Mouse (Mus musculus): ENCODE data around the gene Ap2a2.
"Not testable (repeated sequence)": the region's sequence is repeated elsewhere in the genome, so short reads cannot be mapped to it uniquely, and the experiment has no call there.

Ap2a2 gene

DNA sequence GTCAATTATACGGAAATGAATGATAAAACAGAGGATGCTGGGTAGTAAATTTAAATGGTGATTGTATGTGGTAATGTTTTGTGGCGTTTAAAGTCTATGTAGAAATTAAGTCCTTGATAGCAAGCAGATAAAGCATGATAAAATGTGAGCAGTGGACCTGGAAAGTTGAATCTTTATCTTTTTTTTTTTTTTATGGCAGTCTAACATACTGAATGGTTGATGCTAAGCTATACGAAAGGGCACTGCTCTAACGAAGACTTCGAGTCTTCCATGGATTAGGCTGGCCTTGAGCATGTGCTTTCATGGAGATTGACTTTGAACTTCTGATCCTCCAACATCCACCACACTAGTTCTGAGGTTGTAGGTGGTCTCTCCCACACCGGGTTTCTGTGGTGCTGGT, 31.1 kb downstream of the Ap2a2 start:
- no peak for DNase-seq (ENCODE audit: low read depth, low spot score)

DNA sequence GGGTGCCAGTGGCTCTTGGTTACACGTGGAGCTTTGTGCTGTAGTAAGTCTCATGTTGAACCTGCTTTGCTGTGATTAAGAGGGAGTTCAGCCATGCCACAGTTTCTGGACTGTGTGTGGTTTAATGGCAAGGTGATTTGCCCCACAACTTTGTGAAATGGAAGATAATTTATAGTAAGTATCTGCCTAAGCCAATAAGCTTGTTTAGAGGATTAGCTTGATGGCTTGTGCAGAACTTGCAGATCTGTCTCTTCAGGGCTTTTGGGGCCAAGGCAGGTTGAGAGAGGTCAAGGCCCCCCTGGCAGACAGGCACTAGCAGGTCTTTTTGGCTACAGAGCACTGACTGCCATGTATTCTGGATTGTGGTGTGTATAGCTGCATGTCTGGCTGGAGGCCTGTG, 35.0 kb downstream of the Ap2a2 start:
- no peak for DNase-seq (ENCODE audit: low read depth, low spot score)

DNA sequence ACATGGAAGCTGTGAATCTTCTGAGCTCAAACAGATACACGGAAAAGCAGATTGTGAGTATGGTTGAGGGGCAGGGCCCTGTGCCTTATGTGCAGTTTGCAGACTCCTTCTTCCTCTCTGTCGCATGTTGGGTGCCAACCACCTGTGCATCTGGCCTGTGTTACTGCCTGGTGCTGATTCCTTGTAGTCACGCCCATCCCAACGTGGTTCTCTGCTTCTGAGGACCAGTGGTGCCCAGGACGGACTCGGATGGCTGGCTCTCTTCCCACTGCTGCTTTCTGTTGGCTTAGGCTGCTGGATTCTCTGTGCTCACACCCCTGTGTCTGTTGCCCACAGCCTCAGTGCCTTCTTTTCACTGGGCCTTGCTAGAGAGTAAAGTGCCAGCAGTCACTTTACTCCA, 35.6 kb downstream of the Ap2a2 start:
- DNase-seq (ENCODE audit: low read depth, low spot score) = no peak

DNA sequence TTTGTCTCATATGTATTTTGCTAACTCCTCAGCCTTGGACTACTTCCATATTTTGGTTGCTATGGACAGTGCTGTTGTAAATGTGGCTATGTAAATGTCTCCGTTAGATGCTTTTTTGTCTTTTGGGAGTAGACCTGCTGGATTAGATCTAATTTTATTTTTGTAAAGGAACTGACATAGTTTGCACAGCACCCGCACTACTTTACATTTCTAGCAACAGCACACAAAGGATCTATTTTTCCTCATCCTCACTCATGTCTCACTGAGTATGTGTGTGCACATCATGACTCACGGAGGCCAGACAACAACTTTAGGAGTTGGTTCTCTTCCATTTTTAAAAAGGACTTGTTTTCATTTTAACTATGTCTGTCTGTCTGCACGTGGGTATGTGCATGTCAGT, 45.7 kb downstream of the Ap2a2 start:
- no peak for DNase-seq (ENCODE audit: low read depth, low spot score)

DNA sequence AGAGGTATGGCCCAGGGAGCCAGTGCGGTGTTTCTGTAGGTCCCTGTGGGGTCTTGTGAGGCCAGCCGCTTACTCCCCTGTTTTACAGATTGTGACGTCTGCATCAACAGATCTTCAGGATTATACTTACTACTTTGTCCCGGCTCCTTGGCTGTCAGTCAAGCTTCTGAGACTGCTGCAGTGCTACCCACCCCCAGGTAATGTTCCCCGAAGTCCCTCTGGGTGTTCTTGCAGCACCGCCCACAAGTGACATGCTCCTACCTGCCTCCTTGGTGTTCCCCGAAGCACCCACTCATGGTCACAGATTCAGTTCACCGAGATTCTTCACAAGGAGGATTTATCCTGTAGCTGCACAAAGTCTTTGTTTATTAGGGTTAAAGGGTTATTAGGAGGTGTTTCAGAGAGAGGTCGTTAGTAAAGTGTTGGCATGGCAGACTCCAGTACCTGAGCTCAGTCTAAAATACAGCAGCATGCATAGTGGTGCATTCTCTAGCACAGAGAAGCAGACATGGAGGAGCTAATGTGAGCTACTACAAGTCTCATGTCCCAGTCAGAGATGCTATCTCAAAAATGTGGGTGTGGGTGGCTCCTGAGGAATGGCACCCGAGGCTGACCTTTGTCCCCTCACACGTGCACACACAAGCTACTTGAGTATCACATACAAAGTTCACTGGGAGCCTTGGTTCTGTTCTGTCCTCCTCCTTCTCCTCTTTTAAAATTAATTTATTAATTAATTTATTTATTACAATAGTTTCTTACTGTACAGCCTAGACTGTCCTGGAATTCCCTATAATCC, 47.9 kb downstream of the Ap2a2 start:
- DNase-seq (ENCODE audit: low read depth, low spot score) = no peak

DNA sequence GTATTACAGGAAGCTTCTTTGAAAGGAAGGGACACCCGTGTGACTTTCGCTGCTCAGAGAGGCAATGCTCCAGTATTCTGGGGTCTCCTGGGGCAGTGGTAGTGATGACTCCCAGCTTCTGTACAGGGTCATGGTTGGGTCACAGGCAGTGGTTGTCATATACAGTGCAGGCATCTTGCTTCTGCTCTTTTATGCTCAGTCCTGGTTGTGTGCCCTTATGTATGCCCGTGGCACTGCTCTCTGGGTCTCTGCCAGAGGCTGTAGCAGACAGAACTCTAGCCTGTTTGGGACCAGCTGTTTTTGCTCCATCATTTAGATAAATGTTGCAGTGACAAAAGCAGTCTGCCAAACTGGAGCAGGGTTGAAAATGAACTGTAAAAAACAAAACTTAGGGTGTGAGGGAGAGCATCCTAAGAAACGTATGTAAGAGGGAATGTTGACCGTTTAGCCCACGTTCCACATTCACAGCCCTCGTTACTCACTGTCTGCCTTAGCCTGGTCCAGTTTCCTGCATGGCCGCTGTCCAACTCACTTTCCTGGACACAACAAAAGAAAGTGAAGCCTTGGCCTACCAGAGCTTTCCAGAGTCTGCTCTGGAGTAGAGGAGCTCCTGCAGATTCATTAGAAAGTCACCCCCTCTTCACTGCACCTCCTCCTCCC, 49.9 kb downstream of the Ap2a2 start:
- DNase-seq (ENCODE audit: low read depth, low spot score) = no peak

DNA sequence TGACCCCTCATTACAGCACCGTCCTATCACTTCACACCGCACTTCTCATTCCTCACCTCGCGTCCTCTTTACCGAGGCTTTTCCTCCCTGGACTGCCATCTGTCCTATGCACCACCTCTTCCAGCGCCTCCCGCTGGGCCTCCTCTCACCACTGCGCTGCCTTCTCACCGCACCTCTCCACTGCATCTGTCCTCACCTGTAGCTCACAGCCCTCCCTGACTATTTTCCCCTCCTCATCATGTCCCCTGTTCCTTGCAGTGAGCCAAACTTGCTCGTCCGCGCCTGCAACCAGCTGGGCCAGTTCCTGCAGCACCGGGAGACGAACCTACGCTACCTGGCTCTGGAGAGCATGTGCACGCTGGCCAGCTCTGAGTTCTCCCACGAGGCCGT, 50.4 kb downstream of the Ap2a2 start:
- no peak for DNase-seq (ENCODE audit: low read depth, low spot score)

DNA sequence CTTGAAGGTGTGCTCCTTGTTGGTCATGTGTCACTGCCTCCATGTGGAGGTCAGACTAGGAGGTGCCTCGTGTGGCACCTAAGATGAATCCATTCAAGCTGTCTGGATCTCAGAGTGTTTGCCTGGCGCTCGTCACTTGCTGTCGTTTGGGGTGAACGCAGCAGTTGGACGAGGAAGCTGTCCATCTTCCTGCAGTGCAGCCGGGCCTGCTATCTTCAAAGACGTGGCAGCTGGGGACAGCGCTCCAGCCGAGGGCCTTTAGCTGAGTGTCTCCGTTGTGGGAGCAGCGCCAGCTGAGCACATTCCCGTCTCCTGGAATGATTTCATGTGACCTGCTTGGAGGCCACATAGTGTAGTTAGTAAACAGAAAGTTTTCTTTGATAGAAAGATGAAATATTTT, 50.8 kb downstream of the Ap2a2 start:
- no peak for DNase-seq (ENCODE audit: low read depth, low spot score)

DNA sequence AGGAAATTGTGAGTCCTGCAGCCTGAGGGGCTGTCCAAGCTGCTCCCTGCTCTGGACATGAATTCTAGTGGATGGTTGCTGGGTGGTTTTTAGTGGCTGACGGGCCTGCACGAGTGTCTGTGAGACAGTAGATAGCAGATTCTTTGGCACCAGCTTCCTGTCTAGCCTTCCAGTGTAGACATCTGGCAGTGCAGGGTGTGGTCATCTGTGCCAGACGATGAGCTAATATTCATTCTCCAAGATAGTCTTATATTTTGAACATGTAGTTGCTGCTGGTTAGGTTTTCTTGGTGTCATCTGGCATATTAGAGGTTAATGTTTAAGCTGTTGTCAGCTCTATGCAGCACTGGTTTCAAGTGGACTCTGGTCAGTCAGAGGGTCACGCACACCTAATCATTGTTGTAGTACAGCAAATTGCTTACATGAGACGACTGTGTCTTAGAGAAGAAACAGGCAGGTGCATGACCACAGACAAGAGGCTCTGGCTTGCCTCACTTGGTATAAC, 52.4 kb downstream of the Ap2a2 start:
- DNase-seq (ENCODE audit: low read depth, low spot score) = no peak

DNA sequence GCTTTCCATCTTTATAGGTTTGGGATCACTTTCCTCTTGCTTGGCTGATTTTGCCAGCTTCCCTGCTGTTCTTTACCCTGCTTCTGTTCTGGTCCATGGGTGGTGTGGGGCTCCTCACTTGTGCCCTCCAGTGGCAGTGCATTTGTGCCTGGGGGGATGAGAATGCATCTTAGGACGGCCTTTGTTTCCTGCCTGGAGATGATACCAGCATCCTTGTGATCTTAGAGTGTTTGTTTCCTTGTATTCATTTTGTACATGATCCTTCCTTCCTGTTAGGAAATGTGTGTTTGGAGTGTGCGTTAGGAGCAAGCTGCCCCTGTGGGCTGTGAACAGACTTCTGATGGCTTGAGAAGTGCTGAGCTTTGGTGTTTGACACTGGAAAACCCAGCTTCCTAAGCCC, 62.2 kb downstream of the Ap2a2 start:
- no peak for DNase-seq (ENCODE audit: low read depth, low spot score)

DNA sequence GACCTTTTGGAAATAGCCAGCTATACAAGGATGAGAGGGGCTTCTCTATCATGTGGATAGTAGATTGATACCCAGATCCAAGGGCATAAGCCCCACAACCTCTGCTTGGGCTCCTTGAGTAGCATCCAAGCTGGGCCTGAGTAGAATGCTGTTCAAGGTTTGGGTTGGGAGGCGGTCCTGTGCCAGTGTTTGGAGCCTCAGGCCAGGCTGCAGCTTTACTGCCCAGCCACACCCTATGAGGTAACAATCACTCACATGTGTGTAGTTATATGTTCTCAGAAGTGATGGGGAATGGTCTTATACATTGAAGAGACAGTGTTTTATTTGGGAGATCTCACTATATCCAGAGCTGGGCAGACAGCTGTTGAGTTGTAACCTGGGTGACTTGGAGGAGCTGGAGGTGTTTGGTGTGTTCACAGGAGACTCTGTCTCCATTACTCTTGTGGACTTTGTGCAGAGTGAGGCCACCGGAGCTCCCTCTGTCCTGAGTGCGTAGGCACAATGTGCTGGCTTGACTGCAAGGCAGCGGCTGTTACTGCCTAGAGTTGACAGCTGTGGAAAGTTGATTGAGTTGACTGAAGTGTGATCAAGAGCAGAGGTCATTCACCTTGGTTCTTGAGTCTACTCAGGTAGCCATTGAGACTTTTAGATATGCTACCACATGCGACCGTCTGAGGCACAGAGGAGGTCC, 63.3 kb downstream of the Ap2a2 start:
- DNase-seq (ENCODE audit: low read depth, low spot score) = no peak

DNA sequence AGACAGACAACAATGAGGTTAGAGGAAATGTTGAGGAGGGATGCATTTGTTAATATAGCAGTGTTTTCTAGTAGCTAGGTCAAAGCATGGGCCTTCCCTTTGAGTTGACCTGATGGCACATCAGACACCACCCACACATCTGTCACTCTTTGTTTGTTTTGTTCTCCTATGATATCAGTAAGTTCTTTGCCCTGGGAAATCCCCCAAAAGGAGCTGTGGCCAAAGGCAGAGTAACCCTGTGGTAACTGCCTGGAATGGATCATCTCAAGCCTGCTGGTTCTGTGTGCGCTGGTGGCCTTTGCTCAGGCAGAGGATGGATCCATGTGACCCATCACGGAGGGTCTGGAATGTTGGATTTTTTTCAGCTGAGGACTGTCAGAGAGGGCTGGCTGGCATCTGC, 66.0 kb downstream of the Ap2a2 start:
- no peak for DNase-seq (ENCODE audit: low read depth, low spot score)

DNA sequence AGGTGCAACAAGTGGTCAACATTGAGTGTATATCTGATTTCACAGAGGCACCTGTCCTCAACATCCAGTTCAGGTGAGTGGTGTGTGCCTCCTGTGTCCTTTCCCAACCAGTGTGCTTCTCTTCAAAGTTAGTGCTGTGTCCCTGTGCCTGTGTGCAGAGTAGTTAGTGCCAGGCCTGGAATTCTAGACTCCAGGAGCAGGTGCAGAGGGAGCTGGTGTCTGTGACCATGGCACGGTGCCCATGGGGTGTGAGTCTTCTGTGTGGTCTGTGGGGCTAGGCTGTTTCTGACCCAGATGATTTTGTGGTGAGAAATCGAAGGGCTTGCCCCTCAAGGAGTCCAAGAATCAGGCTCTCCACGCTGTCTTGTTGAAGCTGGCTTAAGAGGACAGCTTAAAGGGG, 67.3 kb downstream of the Ap2a2 start:
- DNase-seq (ENCODE audit: low read depth, low spot score) = no peak

DNA sequence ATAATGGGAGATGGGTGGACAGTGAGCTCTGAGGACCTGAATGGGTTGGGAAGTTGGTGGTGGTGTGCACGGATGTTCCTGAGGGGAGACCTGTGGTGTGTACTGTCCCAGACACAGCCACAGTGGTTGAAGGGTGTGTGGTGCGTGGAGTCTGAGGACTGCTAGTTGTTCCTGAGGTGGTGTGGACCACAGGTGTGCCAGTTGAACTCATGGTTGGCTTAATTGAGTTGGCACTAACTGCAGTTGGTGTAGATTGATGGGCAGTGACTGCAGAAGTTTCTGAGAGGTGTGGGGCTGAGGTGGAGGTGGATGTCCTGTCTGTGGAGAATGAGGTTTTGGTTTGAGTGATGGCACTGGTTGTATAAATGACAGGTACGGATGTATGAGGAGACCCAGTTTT, 76.1 kb downstream of the Ap2a2 start:
- not testable (repeated sequence) for DNase-seq (ENCODE audit: low read depth, low spot score)

DNA sequence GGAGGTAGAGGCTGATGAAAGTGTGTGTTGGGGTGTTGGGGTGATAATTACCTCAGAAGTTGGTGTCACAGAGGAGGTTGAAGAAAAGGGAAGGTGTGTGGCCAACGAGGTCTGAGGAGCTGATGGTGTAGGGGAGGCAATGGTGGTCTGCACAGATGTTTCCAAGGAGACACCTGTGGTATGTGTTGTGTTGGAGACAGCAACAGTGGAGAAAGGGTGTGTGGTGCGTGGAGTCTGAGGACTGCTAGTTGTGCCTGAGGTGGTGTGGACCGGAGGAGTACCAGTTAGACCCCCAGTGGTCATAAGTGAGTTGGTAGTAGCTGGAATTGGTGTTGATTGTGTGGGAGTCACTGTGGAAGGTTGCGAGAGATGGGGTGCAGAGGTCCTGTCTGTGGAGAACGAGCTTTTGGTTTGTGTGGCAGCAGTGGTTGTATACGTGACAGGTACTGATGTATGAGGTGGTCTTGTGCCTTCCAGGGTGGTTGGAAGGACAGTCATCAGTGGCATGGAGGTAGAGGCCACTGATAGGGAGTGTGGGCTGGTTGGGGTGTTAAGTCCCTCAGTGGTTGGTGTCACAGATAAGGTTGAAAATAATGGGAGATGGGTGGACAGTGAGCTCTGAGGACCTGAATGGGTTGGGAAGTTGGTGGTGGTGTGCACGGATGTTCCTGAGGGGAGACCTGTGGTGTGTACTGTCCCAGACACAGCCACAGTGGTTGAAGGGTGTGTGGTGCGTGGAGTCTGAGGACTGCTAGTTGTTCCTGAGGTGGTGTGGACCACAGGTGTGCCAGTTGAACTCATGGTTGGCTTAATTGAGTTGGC, 76.8 kb downstream of the Ap2a2 start:
- DNase-seq (ENCODE audit: low read depth, low spot score) = not testable (repeated sequence)

DNA sequence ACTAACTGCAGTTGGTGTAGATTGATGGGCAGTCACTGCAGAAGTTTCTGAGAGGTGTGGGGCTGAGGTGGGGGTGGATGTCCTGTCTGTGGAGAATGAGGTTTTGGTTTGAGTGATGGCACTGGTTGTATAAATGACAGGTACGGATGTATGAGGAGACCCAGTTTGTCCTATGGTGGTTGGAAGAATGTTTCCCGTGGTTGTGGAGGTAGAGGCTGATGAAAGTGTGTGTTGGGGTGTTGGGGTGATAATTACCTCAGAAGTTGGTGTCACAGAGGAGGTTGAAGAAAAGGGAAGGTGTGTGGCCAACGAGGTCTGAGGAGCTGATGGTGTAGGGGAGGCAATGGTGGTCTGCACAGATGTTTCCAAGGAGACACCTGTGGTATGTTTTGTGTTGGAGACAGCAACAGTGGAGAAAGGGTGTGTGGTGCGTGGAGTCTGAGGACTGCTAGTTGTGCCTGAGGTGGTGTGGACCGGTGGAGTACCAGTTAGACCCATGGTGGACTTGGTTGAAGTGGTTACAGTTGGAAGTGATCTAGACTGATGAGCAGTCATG, 77.4 kb downstream of the Ap2a2 start:
- not testable (repeated sequence) for DNase-seq (ENCODE audit: low read depth, low spot score)

DNA sequence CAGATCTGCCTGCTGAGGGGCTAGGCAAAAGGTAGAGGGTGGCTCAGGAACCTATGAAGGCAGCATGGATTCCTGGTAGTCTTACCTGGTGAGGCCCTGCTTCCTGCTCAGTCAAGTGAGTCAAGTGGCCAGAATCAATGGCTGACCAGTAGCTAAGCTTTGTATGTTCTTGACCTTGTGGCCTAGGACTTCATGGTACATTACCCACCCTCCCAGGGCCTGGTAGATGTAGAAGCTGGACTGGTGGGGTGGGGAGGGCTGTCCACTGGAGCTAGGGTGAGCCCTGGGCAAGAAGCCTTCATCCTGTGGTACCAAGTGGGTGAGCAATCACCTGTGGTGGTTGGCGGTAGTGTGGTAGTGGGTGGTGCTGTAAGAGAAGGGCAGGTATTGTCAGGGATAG, 80.4 kb downstream of the Ap2a2 start:
- no peak for DNase-seq (ENCODE audit: low read depth, low spot score)

DNA sequence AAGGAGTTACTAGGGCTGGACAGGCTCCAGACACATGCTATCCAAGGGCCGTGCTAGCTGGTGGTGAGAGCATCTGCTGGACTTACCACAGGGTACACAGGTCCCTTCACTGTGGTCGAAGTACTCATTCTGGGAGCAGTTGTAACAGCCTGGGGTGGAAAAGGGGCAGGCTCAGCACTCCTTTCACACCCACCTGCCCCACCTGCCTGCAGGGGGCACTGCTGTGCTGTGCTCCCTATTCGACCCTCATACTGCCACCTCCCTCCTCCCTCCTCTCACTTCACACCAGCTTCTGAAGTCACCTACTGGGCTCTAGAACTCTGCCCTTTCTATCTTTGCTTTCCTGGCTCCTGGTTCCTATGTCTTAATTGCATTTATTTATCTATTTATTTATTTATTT, 81.2 kb downstream of the Ap2a2 start:
- no peak for DNase-seq (ENCODE audit: low read depth, low spot score)

DNA sequence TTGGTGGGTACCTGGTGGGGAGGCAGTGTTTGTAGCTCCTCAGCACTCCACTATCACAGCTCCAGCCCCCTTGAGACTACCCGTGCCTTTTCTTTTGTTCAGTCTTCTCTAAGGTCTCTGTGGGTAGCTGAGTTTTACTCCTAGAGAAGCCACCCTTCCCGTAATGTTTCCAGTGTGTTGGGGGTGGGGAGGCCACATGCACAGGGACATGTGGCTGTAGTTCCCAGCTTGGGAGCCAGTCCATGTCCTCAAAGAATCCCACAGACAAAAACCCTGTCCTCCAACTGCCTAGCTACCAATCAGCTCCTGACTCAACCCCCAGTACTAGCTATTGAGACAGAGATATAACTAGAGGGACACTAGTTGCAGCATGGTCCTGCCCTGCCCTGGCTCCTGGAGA, 85.1 kb downstream of the Ap2a2 start:
- DNase-seq (ENCODE audit: low read depth, low spot score) = no peak

DNA sequence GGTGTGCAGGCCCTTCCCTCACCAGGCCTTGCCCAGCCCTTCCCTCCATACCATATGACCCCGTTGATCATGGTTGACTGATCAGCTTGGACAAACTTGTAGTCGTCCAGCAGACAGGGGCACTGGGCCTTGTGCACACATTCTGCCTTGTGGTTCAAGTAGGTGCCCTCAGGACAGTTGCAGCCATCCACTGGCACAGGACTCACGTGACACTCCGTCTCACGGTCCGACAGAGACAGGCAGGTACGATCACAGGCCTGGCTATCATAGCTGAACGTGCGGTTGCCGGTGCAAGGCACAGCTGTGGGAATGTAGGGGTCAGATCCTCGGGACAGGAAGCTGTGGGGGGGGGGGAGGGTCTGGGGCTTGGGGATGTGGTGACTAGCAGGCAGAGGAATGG, 85.8 kb downstream of the Ap2a2 start:
- DNase-seq (ENCODE audit: low read depth, low spot score) = no peak

DNA sequence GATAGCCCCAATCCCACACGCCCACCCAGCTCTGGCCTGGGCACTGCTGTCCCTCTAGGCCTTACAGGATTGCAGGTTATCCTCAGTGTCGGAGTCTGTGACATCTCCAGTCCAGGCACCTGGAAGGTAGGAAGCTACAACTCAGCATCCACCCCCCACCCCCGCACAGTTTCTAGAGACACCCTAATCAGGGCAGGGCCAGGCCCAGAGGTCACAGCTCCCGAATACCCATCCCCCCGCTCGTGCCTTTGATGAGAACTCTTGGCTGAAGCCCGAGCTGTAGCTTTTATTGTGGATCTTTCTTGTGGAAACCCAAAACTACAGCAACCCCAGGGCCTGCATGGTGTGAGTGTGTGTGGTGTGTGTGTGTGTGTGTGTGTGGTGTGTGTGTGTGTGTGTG, 90.2 kb downstream of the Ap2a2 start:
- DNase-seq (ENCODE audit: low read depth, low spot score) = no peak

DNA sequence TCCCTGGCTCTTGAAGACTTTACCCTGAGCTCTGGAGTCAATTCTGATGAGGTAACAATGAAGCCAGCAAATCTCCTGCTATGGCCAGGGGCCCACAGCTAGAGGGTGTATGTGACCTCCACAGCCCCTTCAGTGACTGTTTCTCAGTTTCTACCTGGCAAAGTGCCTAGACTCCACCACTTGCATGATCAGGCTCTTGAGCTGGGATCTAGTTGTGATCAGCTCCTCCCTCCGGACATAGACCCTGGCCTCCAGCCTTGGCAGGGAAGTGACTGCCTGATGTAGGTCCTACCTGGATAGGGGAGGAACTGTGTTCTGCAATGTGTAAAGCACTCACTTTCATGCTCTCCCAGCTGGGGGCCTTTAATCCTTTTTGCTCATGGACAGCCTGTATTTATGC, 98.4 kb downstream of the Ap2a2 start:
- DNase-seq (ENCODE audit: low read depth, low spot score) = no peak

Measured in forelimb bud, embryonic 11.5 days (tissue).